Mouse (Mus musculus) liver, embryonic 12.5 days (tissue): ENCODE results near the gene Ifi211. TPM values are rescaled to one million over a fixed set of nuclear protein-coding genes. Genes with fewer than 3 reads are reported as not detected.
"Not testable (repeated sequence)": the region's sequence is repeated elsewhere in the genome, so short reads cannot be mapped to it uniquely, and the experiment has no call there.

Source experiments
- ATAC-seq: fragments of 200-750 bp; cut with Nextera tagmentation; 2 replicates; pipeline ENCODE4 v1.8.0; 2017; ENCODE audit warnings: moderate number of reproducible peaks, mild to moderate bottlenecking, moderate library complexity
- H3K27ac ChIP-seq: fragments of 300-500 bp; sonication (generic); 2 replicates; pipeline ENCODE4 v1.5.1; 2016; ENCODE audit warnings: mild to moderate bottlenecking
- H3K27me3 ChIP-seq: fragments of 300-500 bp; sonication (generic); replicated peaks from 2 replicates; pipeline ENCODE4 v1.6.1; 2016; ENCODE audit warnings: mild to moderate bottlenecking, moderate library complexity
- H3K36me3 ChIP-seq: fragments of 300-500 bp; sonication (generic); 2 replicates; pipeline ENCODE4 v1.6.1; 2016; ENCODE audit warnings: mild to moderate bottlenecking, moderate library complexity
- H3K4me1 ChIP-seq: fragments of 300-500 bp; sonication (generic); 2 replicates; pipeline ENCODE4 v1.6.1; 2016
- H3K4me2 ChIP-seq: fragments of 300-500 bp; sonication (generic); 2 replicates; pipeline ENCODE4 v1.6.1; 2016; ENCODE audit warnings: mild to moderate bottlenecking, moderate library complexity
- H3K4me3 ChIP-seq: fragments of 300-500 bp; sonication (generic); 2 replicates; pipeline ENCODE4 v1.5.1; 2016; ENCODE audit warnings: mild to moderate bottlenecking, moderate library complexity
- H3K9ac ChIP-seq: fragments of 300-500 bp; sonication (generic); 2 replicates; pipeline ENCODE4 v1.6.1; 2016; ENCODE audit warnings: mild to moderate bottlenecking, moderate library complexity
- H3K9me3 ChIP-seq: fragments of 300-500 bp; sonication (generic); replicated peaks from 2 replicates; pipeline ENCODE4 v1.6.1; 2016; ENCODE audit warnings: mild to moderate bottlenecking, moderate library complexity
- WGBS: fragments of 180-500 bp; shearing (Covaris S2); methylation state at CpG from one replicate; pipeline ENCODE4 v1.1.7; 2016; ENCODE audit not compliant: insufficient replicate concordance; 5-methylcytosine and 5-hydroxymethylcytosine counted together
- polyA plus RNA-seq: library from polyadenylated mRNA; unstranded; fragments of >200 nt; fragmentation: Nextera tagmentation; extraction: Ambion mirVana; gene quantifications from 2 replicates; pipeline ENCODE4 v1.2.1, GENCODE M21; 2016

The Ifi211 gene
- polyA plus RNA-seq, 1 experiment from 2014 or later: 0.98 TPM

GRCm38 (mm10) chr1:173853711-173854110 is 59.1 kb downstream of the Ifi211 start:
- not testable (repeated sequence) for H3K4me1 ChIP-seq, H3K4me3 ChIP-seq, H3K27ac ChIP-seq, H3K9ac ChIP-seq, ATAC-seq, H3K36me3 ChIP-seq, H3K9me3 ChIP-seq, H3K4me2 ChIP-seq, H3K27me3 ChIP-seq

DNA sequence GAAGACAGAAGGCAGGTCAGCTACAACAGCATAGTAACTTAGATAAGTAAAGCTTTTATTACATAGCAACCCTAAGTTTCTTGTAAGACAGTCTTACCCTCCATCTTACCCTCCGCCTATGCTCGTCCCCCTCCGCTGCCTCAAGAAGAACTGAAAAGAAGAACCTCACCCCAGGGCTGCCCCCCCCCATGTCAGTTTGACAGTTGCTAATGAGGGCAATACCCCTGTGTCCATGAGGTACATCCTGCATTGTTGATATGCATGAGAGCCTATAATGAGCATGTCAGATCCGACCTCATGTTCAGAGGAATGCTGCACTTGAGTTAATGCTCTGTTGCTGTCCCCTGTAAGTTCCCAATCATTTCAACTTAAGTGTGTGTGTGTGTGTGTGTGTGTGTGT is 60.0 kb downstream of the Ifi211 start:
- H3K27me3 ChIP-seq, ATAC-seq, H3K9me3 ChIP-seq, H3K4me2 ChIP-seq, H3K4me1 ChIP-seq, H3K27ac ChIP-seq, H3K36me3 ChIP-seq, H3K9ac ChIP-seq, H3K4me3 ChIP-seq: not testable (repeated sequence)
- 74% methylated on average over 4 of the region's 4 CpGs for WGBS

Other genes starting within 250 kb of the Ifi211 start
- gene Ifi208, start 239.4 kb downstream of the Ifi211 start, polyA plus RNA-seq: 0.10 TPM in 1 of 2 replicates, not detected in the other
- 0.60 and 0.68 TPM in 2 replicates for gene Ifi207, start 171.3 kb downstream of the Ifi211 start, polyA plus RNA-seq
- 2.0 and 2.4 TPM in 2 replicates for gene Ifi204, start 146.1 kb downstream of the Ifi211 start, polyA plus RNA-seq
- gene Mndal, start 29.4 kb upstream of the Ifi211 start, polyA plus RNA-seq: 2.4 and 3.2 TPM in 2 replicates
- gene Ifi203, start 29.6 kb upstream of the Ifi211 start, polyA plus RNA-seq: 1.4 and 2.7 TPM in 2 replicates
- gene Ifi202b, start 69.7 kb upstream of the Ifi211 start, polyA plus RNA-seq: not detected in 2 replicates
- 0.17 and 0.32 TPM in 2 replicates for gene Ifi205, start 118.8 kb upstream of the Ifi211 start, polyA plus RNA-seq
- 0.05 and 0.10 TPM in 2 replicates for gene Olfr433, start 127.7 kb upstream of the Ifi211 start, polyA plus RNA-seq
- not detected in 2 replicates for gene Olfr432, start 136.2 kb upstream of the Ifi211 start, polyA plus RNA-seq
- gene Olfr430, start 153.6 kb upstream of the Ifi211 start, polyA plus RNA-seq: not detected in 2 replicates
- gene Olfr429, start 171.3 kb upstream of the Ifi211 start, polyA plus RNA-seq: not detected in 2 replicates
- gene Olfr427, start 183.8 kb upstream of the Ifi211 start, polyA plus RNA-seq: not detected in 2 replicates
- gene Olfr231, start 208.1 kb upstream of the Ifi211 start, polyA plus RNA-seq: not detected in 2 replicates
- not detected in 2 replicates for gene Olfr424, start 218.5 kb upstream of the Ifi211 start, polyA plus RNA-seq
- 0.61 and 0.62 TPM in 2 replicates for gene Olfr420, start 242.6 kb upstream of the Ifi211 start, polyA plus RNA-seq